Mouse (Mus musculus) liver, embryonic 14.5 days (tissue): ENCODE measurements at regions not wholly inside any gene's neighbourhood (a gene's known extent, or its start where the extent isn't known, plus 50 kb on each side); places are given as distances from the start of the nearest gene placed in this dataset.

ENCODE experiments used
- ATAC-seq: fragments of 200-750 bp; cut with Nextera tagmentation; 2 replicates; pipeline ENCODE4 v1.8.0; 2017; ENCODE audit warnings: moderate number of reproducible peaks, mild to moderate bottlenecking, moderate library complexity; ENCODE audit not compliant: insufficient read depth
- DNase-seq, 3 experiments: peaks; one replicate each; pipeline ENCODE4 v3.0.0-alpha.2; 2012 to 2013; ENCODE audit warnings: low read depth in 3 of 3, low spot score in 3 of 3
- H3K27ac ChIP-seq: fragments of 300-500 bp; sonication (generic); 2 replicates; pipeline ENCODE4 v1.5.1; 2014; ENCODE audit warnings: moderate library complexity, mild to moderate bottlenecking, control low read depth, inconsistent platforms
- H3K27me3 ChIP-seq: fragments of 300-500 bp; sonication (generic); 2 replicates; pipeline ENCODE4 v1.6.1; 2014; ENCODE audit warnings: mild to moderate bottlenecking, low read length, moderate library complexity; ENCODE audit not compliant: control insufficient read depth, insufficient read depth
- H3K36me3 ChIP-seq: fragments of 300-500 bp; sonication (generic); replicated peaks from 2 replicates; pipeline ENCODE4 v1.6.1; 2014; ENCODE audit warnings: low read depth; ENCODE audit not compliant: control insufficient read depth, insufficient read depth
- H3K4me1 ChIP-seq, 2 experiments: fragments of 200-500 bp in 1 of 2; fragments of 300-500 bp in 1 of 2; sonication (generic) in 1 of 2; replicated peaks; 2 replicates each; pipeline ENCODE4 v1.6.1; 2012 to 2014; ENCODE audit warnings: antibody characterized with exemption in 1 of 2, inconsistent platforms in 1 of 2, low read length in 1 of 2; ENCODE audit not compliant: control insufficient read depth in 2 of 2, insufficient read depth in 2 of 2
- H3K4me2 ChIP-seq: fragments of 300-500 bp; sonication (generic); 2 replicates; pipeline ENCODE4 v1.6.1; 2014; ENCODE audit warnings: low read depth, mild to moderate bottlenecking, control low read depth, moderate library complexity
- H3K4me3 ChIP-seq, 2 experiments: fragments of 200-500 bp in 1 of 2; fragments of 300-500 bp in 1 of 2; sonication (generic) in 1 of 2; 2 replicates each; pipeline ENCODE4 v1.5.1; 2012 to 2014; ENCODE audit warnings: low read depth in 2 of 2, low read length in 2 of 2, mild to moderate bottlenecking in 2 of 2, control low read depth in 1 of 2, inconsistent platforms in 1 of 2, moderate library complexity in 1 of 2; ENCODE audit not compliant: insufficient read depth in 1 of 2
- H3K9ac ChIP-seq: fragments of 300-500 bp; sonication (generic); replicated peaks from 2 replicates; pipeline ENCODE4 v1.6.1; 2014; ENCODE audit warnings: mild to moderate bottlenecking, control low read depth, moderate library complexity
- H3K9me3 ChIP-seq: fragments of 300-500 bp; sonication (generic); 2 replicates; pipeline ENCODE4 v1.6.1; 2016; ENCODE audit warnings: low read length, mixed read lengths; ENCODE audit not compliant: control insufficient read depth
- CTCF ChIP-seq: IDR thresholded peaks from 2 replicates; pipeline ENCODE4 v1.5.1; 2016; ENCODE audit warnings: antibody characterized with exemption, low read depth, control low read depth
- EP300 ChIP-seq: IDR thresholded peaks from 2 replicates; pipeline ENCODE4 v1.6.1; 2016; ENCODE audit warnings: antibody characterized with exemption, low read depth
- WGBS: fragments of 180-500 bp; shearing (Covaris S2); extraction: QIAGEN DNeasy Blood & Tissue Kit; methylation state at CpG from one replicate; pipeline ENCODE4 v1.1.7; 2014; ENCODE audit not compliant: insufficient replicate concordance; 5-methylcytosine and 5-hydroxymethylcytosine counted together

- H3K36me3 ChIP-seq = no peaks in the 10 kb centered on the region
- H3K27me3 ChIP-seq = no peaks in the 10 kb centered on the region
- no peaks in the 10 kb centered on the region for H3K4me1 ChIP-seq
- H3K9me3 ChIP-seq = no peaks in the 10 kb centered on the region
- ATAC-seq (no peak), DNase-seq (no peak)
- no peak overlapping the region for H3K27ac ChIP-seq
- WGBS = 51% methylated on average over 10 of the region's 10 CpGs
- no peak overlapping the region for H3K9ac ChIP-seq
- H3K4me3 ChIP-seq = no peak overlapping the region
- H3K4me2 ChIP-seq = no peak overlapping the region
- TF ChIP-seq CTCF (no peak), EP300 (no peak)
Observed at GRCm38 (mm10) chr13:103642542-103643375, 131.6 kb downstream of the Srek1 start.

GRCm38 (mm10) chr13:103638038-103638437, 136.4 kb downstream of the Srek1 start:
- Histone ChIP-seq H3K4me1 (no peaks in the 10 kb centered on the region), H3K36me3 (no peaks in the 10 kb centered on the region), H3K4me3 (no peak overlapping the region), H3K27me3 (no peaks in the 10 kb centered on the region), H3K9me3 (no peaks in the 10 kb centered on the region), H3K27ac (no peak overlapping the region), H3K4me2 (no peak overlapping the region), H3K9ac (no peak overlapping the region)
- no peak for ATAC-seq
- no peak for DNase-seq
- TF ChIP-seq CTCF (no peak), EP300 (no peak)

- Histone ChIP-seq H3K36me3 (no peaks in the 10 kb centered on the region), H3K4me1 (no peaks in the 10 kb centered on the region), H3K4me3 (no peak overlapping the region), H3K4me2 (no peak overlapping the region), H3K9me3 (no peaks in the 10 kb centered on the region), H3K27ac (no peak overlapping the region), H3K27me3 (no peaks in the 10 kb centered on the region), H3K9ac (no peak overlapping the region)
- WGBS = 57% methylated on average over 3 of the region's 3 CpGs
- no peak for TF ChIP-seq CTCF
- TF ChIP-seq EP300 = no peak
- DNase-seq = no peak
- ATAC-seq = no peak
Observed at GRCm38 (mm10) chr13:103637414-103637813, 137.0 kb downstream of the Srek1 start.

GRCm38 (mm10) chr13:103636595-103636994, 137.8 kb downstream of the Srek1 start:
- TF ChIP-seq EP300 = no peak
- TF ChIP-seq CTCF = no peak
- ATAC-seq (no peak), DNase-seq (no peak)
- Histone ChIP-seq H3K9me3 (no peaks in the 10 kb centered on the region), H3K36me3 (no peaks in the 10 kb centered on the region), H3K4me2 (no peak overlapping the region), H3K27me3 (no peaks in the 10 kb centered on the region), H3K4me1 (no peaks in the 10 kb centered on the region), H3K27ac (no peak overlapping the region), H3K4me3 (no peak overlapping the region), H3K9ac (no peak overlapping the region)
- WGBS = 48% methylated on average over 2 of the region's 2 CpGs

GRCm38 (mm10) chr13:103623810-103624209, 150.6 kb downstream of the Srek1 start:
- TF ChIP-seq CTCF (no peak), EP300 (no peak)
- WGBS = 72% methylated on average over 2 of the region's 2 CpGs
- H3K27ac ChIP-seq = no peak overlapping the region
- H3K27me3 ChIP-seq = no peaks in the 10 kb centered on the region
- no peaks in the 10 kb centered on the region for H3K36me3 ChIP-seq
- H3K4me3 ChIP-seq = no peak overlapping the region
- no peak for ATAC-seq
- H3K9me3 ChIP-seq = no peaks in the 10 kb centered on the region
- DNase-seq = no peak
- H3K9ac ChIP-seq = no peak overlapping the region
- H3K4me2 ChIP-seq = no peak overlapping the region
- H3K4me1 ChIP-seq = no peaks in the 10 kb centered on the region
